Mouse (Mus musculus): ENCODE data around the gene Tti1.
A peak's percentile ranks its signal among the peaks of the same experiment; 100 is the strongest.
"Not testable (repeated sequence)": the region's sequence is repeated elsewhere in the genome, so short reads cannot be mapped to it uniquely, and the experiment has no call there.

Tti1 gene

GRCm38 (mm10) chr2:158028354-158028863, at the start of gene Tti1, which contains the start of gene Rprd1b:
Gene Tti1, minus strand, starts transcription at chr2:158028433.
Gene Rprd1b, plus strand, starts transcription at chr2:158028497.
- DNase-seq = peak; percentile 93

- no peak for DNase-seq
Observed at GRCm38 (mm10) chr2:158077981-158078380, 49.7 kb upstream of the Tti1 start.

- DNase-seq = no peak
Observed at GRCm38 (mm10) chr2:158076690-158077089, 48.5 kb upstream of the Tti1 start.

GRCm38 (mm10) chr2:158074835-158075234, 46.6 kb upstream of the Tti1 start:
- DNase-seq = no peak

- DNase-seq = no peak
Observed at GRCm38 (mm10) chr2:158071633-158071995, 43.4 kb upstream of the Tti1 start.

- no peak for DNase-seq
Observed at GRCm38 (mm10) chr2:158070885-158071632, 42.8 kb upstream of the Tti1 start.

- DNase-seq = no peak
Observed at GRCm38 (mm10) chr2:158068444-158068971, 40.3 kb upstream of the Tti1 start.

GRCm38 (mm10) chr2:158067260-158067824, 39.1 kb upstream of the Tti1 start:
- no peak for DNase-seq

GRCm38 (mm10) chr2:158066456-158066855, 38.2 kb upstream of the Tti1 start:
- DNase-seq = no peak

- no peak for DNase-seq
Observed at GRCm38 (mm10) chr2:158065064-158065463, 36.8 kb upstream of the Tti1 start.

- DNase-seq = no peak
Observed at GRCm38 (mm10) chr2:158064571-158065048, 36.4 kb upstream of the Tti1 start.

GRCm38 (mm10) chr2:158063036-158063435, 34.8 kb upstream of the Tti1 start:
- DNase-seq = no peak

- DNase-seq = no peak
Observed at GRCm38 (mm10) chr2:158059666-158060105, 31.5 kb upstream of the Tti1 start.

- DNase-seq = no peak
Observed at GRCm38 (mm10) chr2:158058534-158058933, 30.3 kb upstream of the Tti1 start.

GRCm38 (mm10) chr2:158057030-158057429, 28.8 kb upstream of the Tti1 start:
- DNase-seq = no peak

GRCm38 (mm10) chr2:158055383-158055782, 27.1 kb upstream of the Tti1 start:
- DNase-seq = not testable (repeated sequence)

- no peak for DNase-seq
Observed at GRCm38 (mm10) chr2:158054596-158054995, 26.4 kb upstream of the Tti1 start.

- DNase-seq = no peak
Observed at GRCm38 (mm10) chr2:158050116-158050515, 21.9 kb upstream of the Tti1 start.

- no peak for DNase-seq
Observed at GRCm38 (mm10) chr2:158048718-158049117, 20.5 kb upstream of the Tti1 start.

GRCm38 (mm10) chr2:158047903-158048302, 19.7 kb upstream of the Tti1 start:
- DNase-seq = peak; percentile 75

- DNase-seq = no peak
Observed at GRCm38 (mm10) chr2:158046186-158046585, 18.0 kb upstream of the Tti1 start.

- no peak for DNase-seq
Observed at GRCm38 (mm10) chr2:158043504-158043903, 15.3 kb upstream of the Tti1 start.

- no peak for DNase-seq
Observed at GRCm38 (mm10) chr2:158040396-158040795, 12.2 kb upstream of the Tti1 start.

- no peak for DNase-seq
Observed at GRCm38 (mm10) chr2:158039662-158040061, 11.4 kb upstream of the Tti1 start.

Measured in liver (tissue).